Mouse (Mus musculus) myocyte (in vitro differentiated cells): ENCODE measurements around the gene Fam69a.

Experiments
- E2F4 ChIP-seq: IDR thresholded peaks from one replicate; pipeline ENCODE4 v1.6.1; 2011; ENCODE audit warnings: mild to moderate bottlenecking, control low read depth, moderate library complexity; ENCODE audit not compliant: insufficient read depth
- MAX ChIP-seq: IDR thresholded peaks from one replicate; pipeline ENCODE4 v1.6.1; 2011; ENCODE audit warnings: low read depth, mild to moderate bottlenecking, control low read depth
- MYOD1 ChIP-seq, 3 experiments: IDR thresholded peaks; one replicate each; pipeline ENCODE4 v1.6.1; 2011; ENCODE audit warnings: control low read depth in 2 of 3, low read depth in 2 of 3, mild to moderate bottlenecking in 2 of 3, moderate library complexity in 1 of 3; ENCODE audit not compliant: insufficient read length in 2 of 3, control insufficient read depth in 1 of 3
- MYOG ChIP-seq, 3 experiments: IDR thresholded peaks; one replicate each; pipeline ENCODE4 v1.6.1; 2011; ENCODE audit warnings: control low read depth in 2 of 3, low read depth in 2 of 3, mild to moderate bottlenecking in 2 of 3; ENCODE audit not compliant: insufficient read length in 2 of 3, control insufficient read depth in 1 of 3, insufficient read depth in 1 of 3
- POLR2A ChIP-seq: IDR thresholded peaks from one replicate; pipeline ENCODE4 v1.6.1; 2011; ENCODE audit warnings: low read depth, mild to moderate bottlenecking, control low read depth, moderate library complexity; ENCODE audit not compliant: insufficient read length
- POLR2AphosphoS2 ChIP-seq: IDR thresholded peaks from one replicate; pipeline ENCODE4 v1.6.1; 2011; ENCODE audit warnings: low read depth, control low read depth; ENCODE audit not compliant: insufficient read length
- REST ChIP-seq: IDR thresholded peaks from one replicate; pipeline ENCODE4 v1.6.1; 2011; ENCODE audit warnings: mild to moderate bottlenecking, control low read depth, moderate library complexity; ENCODE audit not compliant: insufficient read depth, insufficient read length
- USF1 ChIP-seq: IDR thresholded peaks from one replicate; pipeline ENCODE4 v1.6.1; 2011; ENCODE audit warnings: low read depth, mild to moderate bottlenecking, control low read depth, moderate library complexity

- TF ChIP-seq MAX (no peak), POLR2A (no peak), USF1 (no peak), E2F4 (no peak), POLR2AphosphoS2 (no peak), REST (no peak), MYOD1 (IDR thresholded peaks at IDR 0.05; ENCODE audit: control insufficient read depth in 1 of 3, insufficient read length in 2 of 3, low read depth in 2 of 3) (no peak), MYOG (IDR thresholded peaks at IDR 0.05; ENCODE audit: control insufficient read depth in 1 of 3, insufficient read depth in 1 of 3, insufficient read length in 2 of 3, low read depth in 2 of 3) (no peak)
Measured at GRCm38 (mm10) chr5:107873886-107874302, 113.0 kb downstream of the Fam69a start.
